8 mouse cellular contexts compared by ENCODE assay signal in the genomic region with DNA sequence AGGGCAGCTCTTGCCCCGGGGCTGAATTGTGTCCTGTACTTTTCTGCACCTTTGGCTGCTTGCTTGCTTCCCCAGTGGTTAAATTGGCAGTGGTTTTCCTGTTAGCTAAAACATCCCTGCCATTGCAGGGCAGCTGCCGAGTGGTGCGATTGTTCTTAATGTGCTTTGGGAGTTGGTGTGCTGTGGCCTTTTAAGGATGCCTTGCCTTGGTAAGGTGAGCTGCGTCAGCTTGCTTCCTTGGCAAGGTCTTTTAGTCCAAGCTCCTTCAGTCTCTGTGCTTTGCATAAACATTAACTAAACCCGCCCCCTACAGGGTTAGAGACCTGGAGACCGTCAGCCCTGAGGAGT. TPM values are rescaled to one million over a fixed set of nuclear protein-coding genes. Genes with fewer than 3 reads are reported as not detected.
DNase-seq lines count a peak whose midpoint lies in the region; ATAC-seq and TF ChIP-seq lines count a peak whose summit lies in the region.

No protein-coding gene starts in this region.

- no peak for ATAC-seq in midbrain, embryonic 11.5 days (ENCODE audit: low FRiP score)
- no peak for ATAC-seq in midbrain, embryonic 14.5 days (ENCODE audit: low FRiP score, low TSS enrichment)
- ATAC-seq in embryonic facial prominence, embryonic 14.5 days (ENCODE audit: low read depth) = 0 out of 2 replicates have a peak, but pooled peaks have one; percentile 41
- peak; percentile 72; the same call in 1 of the 2 replicates for ATAC-seq in kidney, embryonic 16.5 days (ENCODE audit: low FRiP score, low TSS enrichment)

- H3K36me3 ChIP-seq in midbrain, embryonic 11.5 days (ENCODE audit: control insufficient read depth, insufficient read depth, low read length) = no peaks in the 10 kb centered on the region
- H3K36me3 ChIP-seq in midbrain, embryonic 14.5 days (ENCODE audit: control insufficient read depth, insufficient read depth, low read length) = no peaks in the 10 kb centered on the region
- H3K36me3 ChIP-seq in embryonic facial prominence, embryonic 14.5 days (ENCODE audit: control insufficient read depth, insufficient read depth, low read length) = no peaks in the 10 kb centered on the region
- no peaks in the 10 kb centered on the region for H3K36me3 ChIP-seq in kidney, embryonic 16.5 days (ENCODE audit: insufficient read depth, low read length)
- H3K36me3 ChIP-seq in small intestine, adult 2 months (ENCODE audit: control insufficient read depth, insufficient read depth, low read length) = no peaks in the 10 kb centered on the region

- peak; percentile 89 for DNase-seq in midbrain, embryonic 11.5 days (ENCODE audit: low spot score, missing footprints)
- no peak for DNase-seq in midbrain, embryonic 14.5 days
- DNase-seq in embryonic facial prominence, embryonic 14.5 days (ENCODE audit: low spot score) = no peak
- DNase-seq in urinary bladder, adult 2 months (ENCODE audit: low spot score) = no peak
- no peak for DNase-seq in MN1 (ENCODE audit: low spot score)
- no peak for DNase-seq in left cerebral cortex, postnatal 25 days (ENCODE audit: low spot score in 2 of 2)

- no peak for TF ChIP-seq POLR2A in small intestine, adult 2 months (IDR thresholded peaks at IDR 0.05; ENCODE audit: low read depth, low read length)

- H3K27ac ChIP-seq in midbrain, embryonic 11.5 days (ENCODE audit: low read depth, low read length) = no peak overlapping the region
- H3K27ac ChIP-seq in midbrain, embryonic 14.5 days (replicated peaks; ENCODE audit: low read depth, low read length) = no peak overlapping the region
- H3K27ac ChIP-seq in embryonic facial prominence, embryonic 14.5 days (replicated peaks; ENCODE audit: low read depth, low read length) = no peak overlapping the region
- peak overlapping the region; percentile 74 for H3K27ac ChIP-seq in kidney, embryonic 16.5 days (ENCODE audit: low read length)
- H3K27ac ChIP-seq in small intestine, adult 2 months (ENCODE audit: insufficient read depth, low read depth, low read length) = peak overlapping the region; percentile 31; the same call in 1 of the 2 replicates

- no peak for TF ChIP-seq CTCF in small intestine, adult 2 months (IDR thresholded peaks at IDR 0.05; ENCODE audit: extremely low read depth, insufficient read length, insufficient replicate concordance, low read depth, low read length)

- peaks cover 4% of the 10 kb centered on the region; the same call in 1 of the 2 replicates for H3K4me1 ChIP-seq in midbrain, embryonic 11.5 days (ENCODE audit: control insufficient read depth, insufficient read depth, low read length)
- H3K4me1 ChIP-seq in midbrain, embryonic 14.5 days (ENCODE audit: control insufficient read depth, insufficient read depth, low read length) = peaks cover 4% of the 10 kb centered on the region; the same call in 1 of the 2 replicates
- H3K4me1 ChIP-seq in embryonic facial prominence, embryonic 14.5 days (ENCODE audit: control insufficient read depth, insufficient read depth, low read length) = peaks cover 5% of the 10 kb centered on the region
- H3K4me1 ChIP-seq in kidney, embryonic 16.5 days (ENCODE audit: insufficient read depth, low read length) = peaks cover 29% of the 10 kb centered on the region
- H3K4me1 ChIP-seq in small intestine, adult 2 months (ENCODE audit: control insufficient read depth, insufficient read depth, insufficient read length, low read length) = peaks cover 7% of the 10 kb centered on the region; the same call in 1 of the 2 replicates

- no peak overlapping the region for H3K4me2 ChIP-seq in midbrain, embryonic 11.5 days
- H3K4me2 ChIP-seq in midbrain, embryonic 14.5 days (ENCODE audit: low read length) = no peak overlapping the region
- H3K4me2 ChIP-seq in embryonic facial prominence, embryonic 14.5 days (ENCODE audit: low read depth, low read length) = peak overlapping the region; percentile 39
- H3K4me2 ChIP-seq in kidney, embryonic 16.5 days (replicated peaks; ENCODE audit: low read depth, low read length) = peak overlapping the region; percentile 37

- intact Hi-C loops in left cerebral cortex, postnatal 25 days (cut with DNase I) = loop anchor here (10.0 kb wide), 1 partner anchor 375 kb away; no protein-coding TSS in a partner anchor

- H3K9ac ChIP-seq in midbrain, embryonic 11.5 days (ENCODE audit: low read length) = no peak overlapping the region
- H3K9ac ChIP-seq in midbrain, embryonic 14.5 days (replicated peaks; ENCODE audit: low read length) = no peak overlapping the region; the same call in 1 of the 2 replicates
- H3K9ac ChIP-seq in embryonic facial prominence, embryonic 14.5 days (ENCODE audit: low read depth, low read length) = no peak overlapping the region
- H3K9ac ChIP-seq in kidney, embryonic 16.5 days (replicated peaks; ENCODE audit: low read length) = 0 out of 2 replicates have a peak overlapping the region, but pooled peaks have one; percentile 14

- no peaks in the 10 kb centered on the region for H3K9me3 ChIP-seq in midbrain, embryonic 11.5 days (ENCODE audit: control insufficient read depth, low read length)
- H3K9me3 ChIP-seq in midbrain, embryonic 14.5 days (ENCODE audit: control insufficient read depth, low read length) = no peaks in the 10 kb centered on the region
- H3K9me3 ChIP-seq in embryonic facial prominence, embryonic 14.5 days (ENCODE audit: control insufficient read depth, low read length) = no peaks in the 10 kb centered on the region
- H3K9me3 ChIP-seq in kidney, embryonic 16.5 days (ENCODE audit: low read length) = no peaks in the 10 kb centered on the region

- H3K4me3 ChIP-seq in midbrain, embryonic 11.5 days (ENCODE audit: low read depth, low read length) = no peak overlapping the region
- H3K4me3 ChIP-seq in midbrain, embryonic 14.5 days (replicated peaks; ENCODE audit: low read depth, low read length) = no peak overlapping the region
- no peak overlapping the region for H3K4me3 ChIP-seq in embryonic facial prominence, embryonic 14.5 days (ENCODE audit: low read depth, low read length)
- 0 out of 2 replicates have a peak overlapping the region, but pooled peaks have one; percentile 1 for H3K4me3 ChIP-seq in kidney, embryonic 16.5 days (ENCODE audit: low read length)
- 0 out of 2 replicates have a peak overlapping the region, but pooled peaks have one; percentile 1 for H3K4me3 ChIP-seq in small intestine, adult 2 months (ENCODE audit: low read depth, low read length)

- 32% methylated on average over 6 of the region's 6 CpGs for WGBS in midbrain, embryonic 11.5 days
- 23% methylated on average over 6 of the region's 6 CpGs for WGBS in midbrain, embryonic 14.5 days
- WGBS in embryonic facial prominence, embryonic 14.5 days = 20% methylated on average over 6 of the region's 6 CpGs
- 22% methylated on average over 6 of the region's 6 CpGs for WGBS in kidney, embryonic 16.5 days
- WGBS in small intestine, adult 2 months = 28% methylated on average over 6 of the region's 6 CpGs

- no peaks in the 10 kb centered on the region for H3K27me3 ChIP-seq in midbrain, embryonic 11.5 days (ENCODE audit: control insufficient read depth, insufficient read depth, low read length)
- H3K27me3 ChIP-seq in midbrain, embryonic 14.5 days (ENCODE audit: control insufficient read depth, insufficient read depth, low read length) = 0 out of 2 replicates have a peak, but pooled peaks cover 2% of the 10 kb centered on the region
- H3K27me3 ChIP-seq in embryonic facial prominence, embryonic 14.5 days (replicated peaks; ENCODE audit: control insufficient read depth, insufficient read depth, low read length) = no peaks in the 10 kb centered on the region
- H3K27me3 ChIP-seq in kidney, embryonic 16.5 days (ENCODE audit: insufficient read depth, low read length) = no peaks in the 10 kb centered on the region
- no peaks in the 10 kb centered on the region for H3K27me3 ChIP-seq in small intestine, adult 2 months (ENCODE audit: control insufficient read depth, insufficient read depth, low read length)

RNA-seq across cellular contexts. Expression of a gene that starts 9.8 kb away (rescaled TPM):
- 8.6 and 9.6 TPM in 2 replicates for polyA plus RNA-seq in midbrain, embryonic 11.5 days (2014; fragmentation: Nextera tagmentation; extraction: Ambion mirVana)
- 19.3 and 21.4 TPM in 2 replicates for polyA plus RNA-seq in midbrain, embryonic 14.5 days (2014; fragmentation: Nextera tagmentation; extraction: Ambion mirVana)
- polyA plus RNA-seq in embryonic facial prominence, embryonic 14.5 days (2014; fragmentation: Nextera tagmentation; extraction: Ambion mirVana) = 10.7 and 13.0 TPM in 2 replicates
- 25.3 and 26.9 TPM in 2 replicates for polyA plus RNA-seq in kidney, embryonic 16.5 days (2015; fragmentation: Nextera tagmentation; extraction: Ambion mirVana)
- polyA plus RNA-seq in small intestine, adult 2 months (2012; rRNA removed) = 2.3 and 5.3 TPM in 2 replicates
- 16.4 and 17.1 TPM in 2 replicates for polyA plus RNA-seq in urinary bladder, adult 2 months (2012; rRNA removed)
- 10 to 100 TPM; 42.6 to 43.1 TPM for total RNA-seq in left cerebral cortex, postnatal 25 days (2021)

Comparison
In these comparisons a context has a peak if more than half of its experiments do, and no peak if none do; other contexts are left out.
1. ATAC-seq: peak in embryonic facial prominence, embryonic 14.5 days (single experiment) and kidney, embryonic 16.5 days (single experiment); none in midbrain, embryonic 11.5 days (single experiment) and midbrain, embryonic 14.5 days (single experiment).
2. H3K27ac ChIP-seq: peak in kidney, embryonic 16.5 days (single experiment) and small intestine, adult 2 months (single experiment); none in midbrain, embryonic 11.5 days (single experiment), midbrain, embryonic 14.5 days (single experiment) and embryonic facial prominence, embryonic 14.5 days (single experiment).
3. H3K4me2 ChIP-seq: peak in embryonic facial prominence, embryonic 14.5 days (single experiment) and kidney, embryonic 16.5 days (single experiment); none in midbrain, embryonic 11.5 days (single experiment) and midbrain, embryonic 14.5 days (single experiment).
4. H3K4me3 ChIP-seq: peak in kidney, embryonic 16.5 days (single experiment) and small intestine, adult 2 months (single experiment); none in midbrain, embryonic 11.5 days (single experiment), midbrain, embryonic 14.5 days (single experiment) and embryonic facial prominence, embryonic 14.5 days (single experiment).